Mouse (Mus musculus) liver, embryonic 14 days (tissue): ENCODE measurements around the gene Gm8369. TPM values are rescaled to one million over a fixed set of nuclear protein-coding genes. Genes with fewer than 3 reads are reported as not detected.

Source experiments
- polyA plus RNA-seq: library from polyadenylated mRNA; depleted of rRNA; stranded (reverse); fragments of >200 nt; gene quantifications from 2 replicates; pipeline ENCODE4 v1.2.3, GENCODE M21; 2012; rRNA removed

Gene Gm8369
- 0.07 and 0.09 TPM in 2 replicates for polyA plus RNA-seq

DNA sequence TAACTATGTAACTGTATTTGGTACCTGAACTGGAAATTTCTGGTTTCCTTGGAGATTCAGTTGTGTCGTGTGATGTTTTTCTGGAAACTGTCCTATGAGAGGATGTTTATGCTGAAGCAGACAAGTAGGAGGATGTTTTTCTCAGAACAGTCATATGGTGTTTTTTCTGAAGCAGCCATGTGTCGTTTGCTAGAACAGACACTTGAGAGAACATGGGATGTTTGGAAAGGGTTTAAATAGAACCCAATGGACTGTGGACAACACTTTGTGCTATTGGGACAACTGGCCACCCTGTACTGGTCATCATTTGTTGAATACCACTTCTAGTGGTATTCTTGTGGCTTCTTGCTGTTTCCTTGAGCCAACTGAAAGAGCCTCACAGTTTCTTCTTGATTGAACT is at the start of gene Gm8369:
TSS of gene Gm8369 (plus strand) at position 193 of the 400 bp plus-strand sequence.

DNA sequence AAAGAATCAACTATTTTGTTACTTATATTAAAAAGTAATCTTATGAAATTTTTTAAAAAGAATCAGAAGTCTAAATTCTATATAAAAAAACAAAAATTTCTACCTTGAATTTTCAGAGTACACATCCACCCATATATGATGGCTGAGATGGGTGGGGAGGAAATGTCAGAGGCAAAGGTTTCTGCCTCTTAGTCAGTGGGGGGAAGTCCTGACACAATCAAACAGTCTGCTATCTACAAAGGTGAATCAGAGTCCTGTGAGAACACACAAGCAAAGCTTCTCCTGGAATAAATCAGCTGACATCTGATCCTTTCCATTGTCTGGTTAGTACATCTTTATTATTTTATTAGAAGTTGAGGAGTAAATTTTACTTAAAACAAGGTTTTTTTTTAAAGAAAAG is 42.4 kb upstream of the Gm8369 start, which contains the start of gene Ms4a4b:
TSS of gene Ms4a4b (plus strand) at position 216 of the 400 bp plus-strand sequence.

DNA sequence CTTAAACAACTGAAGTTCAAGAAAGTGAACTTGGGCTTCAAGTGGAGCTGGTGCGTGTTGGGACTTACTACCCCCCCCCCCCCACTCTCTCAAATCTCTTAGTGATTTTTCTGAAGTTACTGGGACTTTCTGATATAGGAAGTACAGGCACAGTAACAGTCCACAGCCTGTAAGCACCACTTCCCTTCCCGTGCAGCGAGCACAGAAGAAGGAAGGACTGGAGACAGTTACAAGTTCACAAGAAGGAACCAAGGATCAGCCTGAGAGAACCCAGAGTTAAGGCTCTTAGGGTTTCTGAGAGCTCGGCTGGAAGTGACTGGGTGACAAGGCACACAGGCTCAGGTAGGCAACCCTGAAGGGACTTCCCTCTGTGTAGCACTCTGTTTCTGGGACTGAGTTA is 16.5 kb upstream of the Gm8369 start, which contains the start of gene Ms4a6c:
TSS of gene Ms4a6c (plus strand) at position 152 of the 400 bp plus-strand sequence.

DNA sequence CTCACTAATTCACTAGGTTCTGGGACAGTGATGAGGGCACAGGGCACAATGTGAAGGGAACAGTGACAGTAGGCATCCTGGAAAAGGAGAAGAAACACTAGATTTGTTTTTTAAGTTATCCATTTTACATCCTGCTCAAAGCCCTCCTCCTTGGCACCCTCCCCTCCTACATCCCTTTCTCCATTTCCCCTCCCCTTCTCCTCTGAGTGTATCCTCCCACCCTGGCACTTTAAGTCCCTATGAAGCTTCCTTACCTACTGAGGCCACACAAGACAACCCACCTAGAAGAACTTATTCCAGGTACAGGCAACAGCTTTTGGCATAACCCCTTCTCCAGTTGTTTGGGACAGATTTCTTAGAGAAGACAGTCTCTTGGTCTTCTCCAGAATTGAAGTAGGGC is 30.5 kb downstream of the Gm8369 start, which contains the start of gene Ms4a6b:
TSS of gene Ms4a6b (plus strand) at position 267 of the 400 bp plus-strand sequence.

DNA sequence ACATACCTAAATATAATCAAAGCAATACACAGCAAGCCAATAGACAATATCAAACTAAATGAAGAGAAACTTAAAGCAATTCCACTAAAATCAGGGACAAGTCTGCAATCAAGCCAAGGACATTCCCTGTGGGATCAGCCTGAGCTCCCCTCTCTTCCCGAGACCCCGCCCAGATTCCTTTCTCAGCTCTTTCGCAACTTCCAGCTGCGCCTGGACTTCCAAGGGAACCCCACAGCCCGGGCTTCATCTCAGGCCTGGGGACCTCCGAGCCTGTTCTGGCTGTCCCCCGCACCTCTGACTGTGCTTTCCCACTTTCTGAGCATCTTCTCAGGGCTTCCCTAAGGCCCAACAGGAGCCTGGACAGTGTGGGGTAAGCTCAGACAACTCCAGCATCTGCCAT is 50.9 kb downstream of the Gm8369 start, which contains the start of gene Ms4a4d:
TSS of gene Ms4a4d (plus strand) at position 209 of the 400 bp plus-strand sequence.

Other genes with a start within 250 kb of the Gm8369 start
- gene Ms4a1, start 219.7 kb upstream of the Gm8369 start, polyA plus RNA-seq: 0.01 TPM in 1 of 2 replicates, not detected in the other
- gene Ms4a5, start 202.1 kb upstream of the Gm8369 start, polyA plus RNA-seq: not detected in 2 replicates
- gene Ms4a14, start 171.5 kb upstream of the Gm8369 start, polyA plus RNA-seq: 0.02 and 0.03 TPM in 2 replicates
- gene Ms4a7, start 149.8 kb upstream of the Gm8369 start, polyA plus RNA-seq: 0.51 and 0.99 TPM in 2 replicates
- gene Ms4a4a, start 110.4 kb upstream of the Gm8369 start, polyA plus RNA-seq: 0.26 and 0.45 TPM in 2 replicates
- gene Ms4a4c, start 81.2 kb upstream of the Gm8369 start, polyA plus RNA-seq: 0.43 and 0.91 TPM in 2 replicates
- gene Ms4a4b, start 42.4 kb upstream of the Gm8369 start, polyA plus RNA-seq: 0.23 TPM in 2 replicates
- 4.0 and 5.7 TPM in 2 replicates for gene Ms4a6c, start 16.6 kb upstream of the Gm8369 start, polyA plus RNA-seq
- gene Ms4a6b, start 30.6 kb downstream of the Gm8369 start, polyA plus RNA-seq: 1.1 and 1.7 TPM in 2 replicates
- 0.08 and 0.09 TPM in 2 replicates for gene Ms4a4d, start 50.9 kb downstream of the Gm8369 start, polyA plus RNA-seq
- 2.1 and 2.8 TPM in 2 replicates for gene Ms4a6d, start 118.9 kb downstream of the Gm8369 start, polyA plus RNA-seq
- gene Ms4a2, start 137.8 kb downstream of the Gm8369 start, polyA plus RNA-seq: 0.63 and 0.89 TPM in 2 replicates
- gene Ms4a3, start 154.9 kb downstream of the Gm8369 start, polyA plus RNA-seq: 11.5 and 18.1 TPM in 2 replicates
- 0.07 and 0.08 TPM in 2 replicates for gene Oosp2, start 174.6 kb downstream of the Gm8369 start, polyA plus RNA-seq
- gene Oosp1, start 205.2 kb downstream of the Gm8369 start, polyA plus RNA-seq: 0.07 and 0.09 TPM in 2 replicates
- gene Oosp3, start 211.1 kb downstream of the Gm8369 start, polyA plus RNA-seq: not detected in 2 replicates